Mouse (Mus musculus): Measurements from ENCODE around the gene Aldh4a1. TPM values are rescaled to one million over a fixed set of nuclear protein-coding genes. Genes with fewer than 3 reads are reported as not detected.
A peak's percentile ranks its signal among the peaks of the same experiment; 100 is the strongest.

The Aldh4a1 gene
- polyA plus RNA-seq, 1 experiment from 2014 or later: 31.1 TPM

DNA sequence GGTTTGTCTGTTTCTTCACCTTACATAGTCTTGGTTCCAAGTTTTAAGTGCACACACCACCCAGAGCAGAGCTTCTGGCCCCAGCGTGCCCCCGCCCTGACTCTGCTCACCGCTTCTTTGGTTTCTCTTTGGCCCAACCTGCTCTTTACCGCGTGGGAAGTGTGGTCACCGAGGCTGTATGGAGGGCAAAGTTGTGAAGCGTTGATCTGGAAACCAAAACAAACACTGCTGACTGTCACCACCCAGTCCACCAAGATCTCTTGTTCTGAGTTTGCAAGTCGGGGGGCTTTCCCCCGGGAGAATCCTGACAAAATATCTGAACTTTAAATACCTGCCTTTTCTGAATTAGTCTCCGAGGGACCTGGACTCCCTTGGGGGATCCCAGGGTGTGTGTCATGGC lies 43.7 kb upstream of the Aldh4a1 start:
- H3K36me3 ChIP-seq (ENCODE audit: control insufficient read depth, insufficient read depth): no peaks in the 10 kb centered on the region
- no peak for ATAC-seq

DNA sequence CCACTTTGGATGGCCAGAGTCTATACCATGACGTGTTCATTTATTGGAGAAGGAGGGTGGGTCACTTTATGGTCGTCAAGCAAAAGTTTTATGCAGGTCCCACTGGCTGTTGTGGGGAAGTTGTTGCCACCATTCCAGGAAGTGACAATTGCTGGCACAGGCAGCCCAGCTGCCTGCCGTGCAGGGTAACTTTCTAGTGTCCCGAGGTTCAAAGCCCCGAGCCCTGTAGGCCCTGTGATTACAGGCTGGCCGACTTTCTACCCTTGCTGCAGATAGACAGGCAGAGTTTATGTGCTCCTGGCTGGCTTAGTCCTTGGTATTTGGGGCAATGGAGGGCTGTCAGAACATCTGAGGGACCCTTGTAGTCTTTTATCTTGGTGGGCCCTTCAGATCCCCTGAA lies 43.2 kb upstream of the Aldh4a1 start:
- no peak overlapping the region for H3K27ac ChIP-seq (ENCODE audit: low read length)
- 73% methylated on average over 6 of the region's 6 CpGs for WGBS
- peaks cover 27% of the 10 kb centered on the region for H3K4me1 ChIP-seq (replicated peaks; ENCODE audit: control insufficient read depth, insufficient read depth, low read length)
- no peak for ATAC-seq
- H3K36me3 ChIP-seq (ENCODE audit: control insufficient read depth, insufficient read depth): no peaks in the 10 kb centered on the region
- H3K4me2 ChIP-seq (ENCODE audit: low read length): no peak overlapping the region
- H3K9me3 ChIP-seq (ENCODE audit: control insufficient read depth, low read length): no peaks in the 10 kb centered on the region
- H3K4me3 ChIP-seq (replicated peaks; ENCODE audit: low read length): no peak overlapping the region
- no peaks in the 10 kb centered on the region for H3K27me3 ChIP-seq (replicated peaks; ENCODE audit: control insufficient read depth, insufficient read depth, low read length)
- no peak overlapping the region for H3K9ac ChIP-seq (replicated peaks; ENCODE audit: low read depth, low read length)

More for the DNA sequence above, 43.7 kb upstream of the Aldh4a1 start:
- no peak overlapping the region for H3K27ac ChIP-seq (ENCODE audit: low read length)
- 65% methylated on average over 10 of the region's 10 CpGs for WGBS
- no peaks in the 10 kb centered on the region for H3K27me3 ChIP-seq (replicated peaks; ENCODE audit: control insufficient read depth, insufficient read depth, low read length)
- H3K9ac ChIP-seq (replicated peaks; ENCODE audit: low read depth, low read length): no peak overlapping the region
- H3K4me1 ChIP-seq (replicated peaks; ENCODE audit: control insufficient read depth, insufficient read depth, low read length): peaks cover 27% of the 10 kb centered on the region
- no peaks in the 10 kb centered on the region for H3K9me3 ChIP-seq (ENCODE audit: control insufficient read depth, low read length)
- H3K4me2 ChIP-seq (ENCODE audit: low read length): no peak overlapping the region
- no peak overlapping the region for H3K4me3 ChIP-seq (replicated peaks; ENCODE audit: low read length)

DNA sequence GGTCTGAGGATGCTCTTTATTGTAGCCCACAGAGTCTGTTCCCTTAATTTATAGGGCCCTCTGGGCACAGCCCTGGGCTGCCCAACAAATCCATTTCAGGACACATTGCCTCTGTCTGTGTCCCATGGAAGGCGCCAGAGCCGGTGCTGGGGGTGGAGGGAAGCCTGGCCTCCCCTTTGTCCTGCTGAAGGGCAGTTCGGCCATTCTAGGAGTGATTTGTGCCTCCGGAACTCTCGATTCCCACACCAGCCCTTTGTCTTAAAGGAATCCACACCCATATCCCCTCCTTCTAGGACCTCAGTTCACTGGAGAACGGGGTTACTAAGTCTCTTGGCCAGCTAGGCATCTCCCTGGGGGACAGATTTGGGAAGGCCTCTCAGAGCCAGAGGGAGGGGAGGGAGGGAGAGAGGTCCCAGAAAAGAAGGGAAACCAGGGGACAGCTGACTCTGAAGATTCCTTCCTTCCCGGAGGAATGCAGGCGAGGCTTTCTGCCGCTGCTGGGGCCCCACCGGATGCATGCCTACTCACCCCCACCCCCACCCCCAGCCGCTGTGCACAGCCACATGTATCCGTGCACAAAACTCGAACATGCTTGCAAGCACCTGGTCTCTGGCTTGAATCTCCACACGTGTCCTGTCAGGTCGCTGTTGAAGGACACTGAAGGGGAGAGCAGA lies 41.9 kb upstream of the Aldh4a1 start:
- no peaks in the 10 kb centered on the region for H3K27me3 ChIP-seq (replicated peaks; ENCODE audit: control insufficient read depth, insufficient read depth, low read length)
- no peak for ATAC-seq
- no peak overlapping the region for H3K4me3 ChIP-seq (replicated peaks; ENCODE audit: low read length)
- no peaks in the 10 kb centered on the region for H3K36me3 ChIP-seq (ENCODE audit: control insufficient read depth, insufficient read depth)
- peak overlapping the region; percentile 1; the same call in 1 of the 2 replicates for H3K4me2 ChIP-seq (ENCODE audit: low read length)
- peak overlapping the region; percentile 10 for H3K9ac ChIP-seq (replicated peaks; ENCODE audit: low read depth, low read length)
- H3K9me3 ChIP-seq (ENCODE audit: control insufficient read depth, low read length): no peaks in the 10 kb centered on the region
- peaks cover 22% of the 10 kb centered on the region for H3K4me1 ChIP-seq (replicated peaks; ENCODE audit: control insufficient read depth, insufficient read depth, low read length)
- H3K27ac ChIP-seq (ENCODE audit: low read length): no peak overlapping the region
- WGBS: 10% methylated on average over 15 of the region's 15 CpGs

- Histone ChIP-seq H3K4me3 (replicated peaks; ENCODE audit: low read length) (no peak overlapping the region), H3K27ac (ENCODE audit: low read length) (no peak overlapping the region), H3K36me3 (ENCODE audit: control insufficient read depth, insufficient read depth) (no peaks in the 10 kb centered on the region), H3K9me3 (ENCODE audit: control insufficient read depth, low read length) (no peaks in the 10 kb centered on the region), H3K9ac (replicated peaks; ENCODE audit: low read depth, low read length) (peak overlapping the region; percentile 10), H3K27me3 (replicated peaks; ENCODE audit: control insufficient read depth, insufficient read depth, low read length) (no peaks in the 10 kb centered on the region), H3K4me2 (ENCODE audit: low read length) (peak overlapping the region; percentile 1; the same call in 1 of the 2 replicates), H3K4me1 (replicated peaks; ENCODE audit: control insufficient read depth, insufficient read depth, low read length) (peaks cover 16% of the 10 kb centered on the region)
- ATAC-seq: 0 out of 2 replicates have a peak, but pooled peaks have one; percentile 23
- WGBS: 35% methylated on average over 6 of the region's 6 CpGs
Measured at GRCm38 (mm10) chr4:139581427-139582051, 41.1 kb upstream of the Aldh4a1 start.

- Histone ChIP-seq H3K4me1 (replicated peaks; ENCODE audit: control insufficient read depth, insufficient read depth, low read length) (peaks cover 11% of the 10 kb centered on the region), H3K27ac (ENCODE audit: low read length) (no peak overlapping the region), H3K36me3 (ENCODE audit: control insufficient read depth, insufficient read depth) (no peaks in the 10 kb centered on the region), H3K9ac (replicated peaks; ENCODE audit: low read depth, low read length) (no peak overlapping the region), H3K9me3 (ENCODE audit: control insufficient read depth, low read length) (no peaks in the 10 kb centered on the region), H3K4me2 (ENCODE audit: low read length) (no peak overlapping the region), H3K4me3 (replicated peaks; ENCODE audit: low read length) (no peak overlapping the region), H3K27me3 (replicated peaks; ENCODE audit: control insufficient read depth, insufficient read depth, low read length) (no peaks in the 10 kb centered on the region)
- WGBS: 86% methylated on average over 6 of the region's 6 CpGs
- no peak for ATAC-seq
Measured at GRCm38 (mm10) chr4:139582346-139582745, 40.3 kb upstream of the Aldh4a1 start.

- Histone ChIP-seq H3K27me3 (replicated peaks; ENCODE audit: control insufficient read depth, insufficient read depth, low read length) (no peaks in the 10 kb centered on the region), H3K4me1 (replicated peaks; ENCODE audit: control insufficient read depth, insufficient read depth, low read length) (peaks cover 11% of the 10 kb centered on the region), H3K9me3 (ENCODE audit: control insufficient read depth, low read length) (no peaks in the 10 kb centered on the region), H3K4me3 (replicated peaks; ENCODE audit: low read length) (no peak overlapping the region), H3K9ac (replicated peaks; ENCODE audit: low read depth, low read length) (no peak overlapping the region), H3K27ac (ENCODE audit: low read length) (no peak overlapping the region), H3K36me3 (ENCODE audit: control insufficient read depth, insufficient read depth) (no peaks in the 10 kb centered on the region), H3K4me2 (ENCODE audit: low read length) (no peak overlapping the region)
- WGBS: 37% methylated on average over 3 of the region's 3 CpGs
- no peak for ATAC-seq
Measured at GRCm38 (mm10) chr4:139582903-139583302, 39.8 kb upstream of the Aldh4a1 start.

DNA sequence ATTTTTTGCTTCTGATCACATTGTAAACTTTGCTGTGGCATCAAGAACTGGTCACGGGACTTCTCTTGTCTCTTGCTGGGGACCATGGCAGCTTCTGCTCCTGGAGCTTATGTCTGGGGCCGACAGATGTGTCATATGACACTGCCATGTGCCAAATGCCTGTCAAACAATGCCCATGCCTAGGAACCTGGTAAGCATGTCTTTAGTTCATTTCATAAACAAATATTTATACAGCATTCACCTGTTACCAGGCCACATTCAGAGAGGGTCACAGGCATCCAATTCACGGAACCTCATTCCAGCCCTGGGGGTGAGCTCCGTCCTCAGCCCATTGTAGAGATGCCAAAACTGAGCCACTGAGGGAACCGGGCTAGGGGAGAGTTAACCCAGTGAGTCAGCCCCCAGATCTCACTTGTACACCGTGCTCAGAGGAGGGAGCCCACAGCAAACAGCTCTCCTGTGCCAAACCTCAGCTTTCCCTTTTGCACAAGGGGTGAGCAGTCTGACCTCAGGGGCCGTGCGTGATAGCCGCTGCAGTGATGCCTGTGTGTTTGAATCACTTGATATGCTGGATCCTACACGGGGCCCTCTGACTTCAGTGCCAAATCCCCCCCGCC lies 38.9 kb upstream of the Aldh4a1 start:
- Histone ChIP-seq H3K36me3 (ENCODE audit: control insufficient read depth, insufficient read depth) (no peaks in the 10 kb centered on the region), H3K4me3 (replicated peaks; ENCODE audit: low read length) (no peak overlapping the region), H3K9ac (replicated peaks; ENCODE audit: low read depth, low read length) (no peak overlapping the region), H3K9me3 (ENCODE audit: control insufficient read depth, low read length) (no peaks in the 10 kb centered on the region), H3K4me1 (replicated peaks; ENCODE audit: control insufficient read depth, insufficient read depth, low read length) (peaks cover 11% of the 10 kb centered on the region), H3K4me2 (ENCODE audit: low read length) (no peak overlapping the region), H3K27ac (ENCODE audit: low read length) (no peak overlapping the region), H3K27me3 (replicated peaks; ENCODE audit: control insufficient read depth, insufficient read depth, low read length) (no peaks in the 10 kb centered on the region)
- WGBS: 83% methylated on average over 11 of the region's 11 CpGs
- no peak for ATAC-seq

- Histone ChIP-seq H3K9me3 (ENCODE audit: control insufficient read depth, low read length) (no peaks in the 10 kb centered on the region), H3K4me1 (replicated peaks; ENCODE audit: control insufficient read depth, insufficient read depth, low read length) (peaks cover 11% of the 10 kb centered on the region), H3K9ac (replicated peaks; ENCODE audit: low read depth, low read length) (no peak overlapping the region), H3K27me3 (replicated peaks; ENCODE audit: control insufficient read depth, insufficient read depth, low read length) (no peaks in the 10 kb centered on the region), H3K27ac (ENCODE audit: low read length) (no peak overlapping the region), H3K4me3 (replicated peaks; ENCODE audit: low read length) (no peak overlapping the region), H3K36me3 (ENCODE audit: control insufficient read depth, insufficient read depth) (no peaks in the 10 kb centered on the region), H3K4me2 (ENCODE audit: low read length) (no peak overlapping the region)
- ATAC-seq: no peak
- WGBS: 72% methylated on average over 11 of the region's 11 CpGs
Measured at GRCm38 (mm10) chr4:139584704-139585103, 38.0 kb upstream of the Aldh4a1 start.

GRCm38 (mm10) chr4:139585713-139586112 lies 37.0 kb upstream of the Aldh4a1 start:
- H3K9ac ChIP-seq (replicated peaks; ENCODE audit: low read depth, low read length): no peak overlapping the region
- peaks cover 14% of the 10 kb centered on the region for H3K4me1 ChIP-seq (replicated peaks; ENCODE audit: control insufficient read depth, insufficient read depth, low read length)
- H3K27me3 ChIP-seq (replicated peaks; ENCODE audit: control insufficient read depth, insufficient read depth, low read length): no peaks in the 10 kb centered on the region
- no peak overlapping the region for H3K27ac ChIP-seq (ENCODE audit: low read length)
- ATAC-seq: no peak
- 92% methylated on average over 7 of the region's 7 CpGs for WGBS
- H3K4me3 ChIP-seq (replicated peaks; ENCODE audit: low read length): no peak overlapping the region
- no peak overlapping the region for H3K4me2 ChIP-seq (ENCODE audit: low read length)
- no peaks in the 10 kb centered on the region for H3K36me3 ChIP-seq (ENCODE audit: control insufficient read depth, insufficient read depth)
- H3K9me3 ChIP-seq (ENCODE audit: control insufficient read depth, low read length): no peaks in the 10 kb centered on the region

Measured in forebrain, embryonic 16.5 days (tissue).